Mouse (Mus musculus) gastrocnemius, postnatal 4 days (tissue): ENCODE measurements around the gene Rps21. TPM values are rescaled to one million over a fixed set of nuclear protein-coding genes. Genes with fewer than 3 reads are reported as not detected.

Experiments
- DNase-seq, 2 experiments: peaks; one replicate each; pipeline ENCODE4 v3.0.0; 2021 to 2022; ENCODE audit warnings: low spot score in 2 of 2, mixed read lengths in 2 of 2
- microRNA-seq: library from miRNA; unstranded; fragments of <30 nt; microRNA quantifications from one replicate; pipeline ENCODE4 v1.2.0, GENCODE M21; 2021
- total RNA-seq, 2 experiments: library from RNA; stranded (reverse); gene quantifications; 2 replicates each; pipeline ENCODE4 v1.2.3; 2021

The Rps21 gene
- total RNA-seq, 2 experiments from 2014 or later: 786 to 791 TPM

- DNase-seq: no peak
Measured at GRCm38 (mm10) chr2:180288966-180289365, 31.8 kb downstream of the Rps21 start.

- DNase-seq: no peak
Measured at GRCm38 (mm10) chr2:180289440-180290108, 32.4 kb downstream of the Rps21 start, which contains the start of gene Rbbp8nl. Gene Rbbp8nl (minus strand): TSS chr2:180289879.

GRCm38 (mm10) chr2:180290503-180290902 lies 33.3 kb downstream of the Rps21 start:
- no peak for DNase-seq

GRCm38 (mm10) chr2:180291566-180291965 lies 34.4 kb downstream of the Rps21 start:
- DNase-seq: no peak

GRCm38 (mm10) chr2:180292026-180292425 lies 34.8 kb downstream of the Rps21 start:
- no peak for DNase-seq

GRCm38 (mm10) chr2:180292906-180293305 lies 35.7 kb downstream of the Rps21 start:
- no peak for DNase-seq

- no peak for DNase-seq
Measured at GRCm38 (mm10) chr2:180300252-180300651, 43.1 kb downstream of the Rps21 start.

GRCm38 (mm10) chr2:180300771-180301170 lies 43.6 kb downstream of the Rps21 start:
- DNase-seq: no peak

- DNase-seq: no peak
Measured at GRCm38 (mm10) chr2:180302201-180302600, 45.0 kb downstream of the Rps21 start.

GRCm38 (mm10) chr2:180303468-180303867 lies 46.3 kb downstream of the Rps21 start:
- no peak for DNase-seq

- no peak for DNase-seq
Measured at GRCm38 (mm10) chr2:180304554-180304953, 47.4 kb downstream of the Rps21 start.

GRCm38 (mm10) chr2:180305490-180305889 lies 48.3 kb downstream of the Rps21 start:
- DNase-seq: no peak

GRCm38 (mm10) chr2:180306009-180306408 lies 48.8 kb downstream of the Rps21 start:
- DNase-seq: no peak

GRCm38 (mm10) chr2:180306423-180307168 lies 49.4 kb downstream of the Rps21 start:
- DNase-seq: peak in 1 of 2 experiments; percentile 47

GRCm38 (mm10) chr2:180307680-180308079 lies 50.5 kb downstream of the Rps21 start:
- DNase-seq: no peak

Small RNAs within 50 kb of the gene (microRNA-seq; reads per million reads assigned to microRNA genes)
- gene Mir3091: not detected

Other genes with a start within 250 kb of the Rps21 start
- gene Lsm14b, start 232.4 kb upstream of the Rps21 start, total RNA-seq: 10 to 100 TPM; 48.3 to 50.8 TPM
- gene Psma7, start 214.9 kb upstream of the Rps21 start, total RNA-seq: 100 to 1,000 TPM; 201 TPM
- gene Ss18l1, start 214.9 kb upstream of the Rps21 start, total RNA-seq: 1 to 10 TPM; 3.7 to 4.3 TPM
- gene Mtg2, start 186.8 kb upstream of the Rps21 start, total RNA-seq: 10 to 100 TPM; 13.4 to 15.0 TPM
- gene Hrh3, start 152.9 kb upstream of the Rps21 start, total RNA-seq: under 1 TPM; 0.10 to 0.34 TPM
- 10 to 100 TPM; 27.7 to 32.1 TPM for gene Osbpl2, start 138.1 kb upstream of the Rps21 start, total RNA-seq
- gene Adrm1, start 85.9 kb upstream of the Rps21 start, total RNA-seq: 100 to 1,000 TPM; 113 to 131 TPM
- 10 to 100 TPM; 32.3 to 42.7 TPM for gene Lama5, start 31.5 kb upstream of the Rps21 start, total RNA-seq
- 10 to 100 TPM; 13.4 to 14.6 TPM for gene Cables2, start 16.1 kb downstream of the Rps21 start, total RNA-seq
- not detected for gene Rbbp8nl, start 32.5 kb downstream of the Rps21 start, total RNA-seq
- gene Gata5, start 77.3 kb downstream of the Rps21 start, total RNA-seq: under 1 TPM in 1 of 2 experiments, not detected in 1; 0.08 TPM
- under 1 TPM; 0.21 to 0.69 TPM for gene Slco4a1, start 198.9 kb downstream of the Rps21 start, total RNA-seq
- under 1 TPM; 0.10 to 0.13 TPM for gene Ntsr1, start 242.6 kb downstream of the Rps21 start, total RNA-seq